In the genomic region with DNA sequence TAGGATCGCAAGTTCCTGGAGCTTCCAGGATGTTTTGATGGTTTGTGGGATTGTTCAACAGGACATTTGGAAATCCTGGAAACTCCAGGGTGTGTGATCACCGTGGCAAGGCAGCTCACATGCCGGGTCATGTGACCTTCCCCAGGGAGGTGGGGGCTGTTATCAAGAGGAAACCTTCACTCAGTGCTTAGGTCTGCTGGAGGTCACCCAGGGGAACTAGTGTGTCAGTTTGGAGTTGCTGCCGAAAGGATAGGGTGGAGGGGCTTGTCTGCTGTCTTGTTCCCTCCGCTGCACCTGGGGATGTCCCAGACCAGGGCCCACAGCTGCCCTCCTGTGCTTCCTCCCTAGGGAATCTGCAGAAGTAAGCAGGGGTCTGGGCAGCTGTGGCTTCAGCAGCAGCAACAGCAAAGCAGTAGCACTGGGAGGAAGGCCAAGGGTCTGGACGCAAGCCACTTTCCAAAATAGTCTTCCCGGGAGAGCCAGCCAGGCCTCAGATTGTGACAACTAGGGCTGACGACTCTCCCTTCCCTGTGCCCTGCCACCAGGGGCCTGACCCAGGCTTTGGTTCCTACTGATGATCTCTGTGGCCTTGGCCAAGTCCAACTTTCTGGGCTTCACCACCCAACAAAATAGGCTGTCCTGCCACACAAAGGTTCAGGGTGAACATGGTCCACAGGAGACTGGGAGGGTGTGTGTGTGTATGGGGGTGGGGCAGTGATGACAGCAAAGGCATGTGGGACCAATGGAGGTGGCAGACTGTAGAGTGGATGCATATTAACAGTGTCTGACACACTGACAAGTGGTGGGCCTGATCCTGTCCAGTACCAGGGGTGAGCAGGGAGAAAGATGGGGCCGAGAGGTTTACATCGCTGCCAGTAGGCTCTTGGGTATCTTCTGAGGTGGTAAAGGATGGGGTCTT, we compare ENCODE assay signal across 8 mouse cellular contexts. TPM values are rescaled to one million over a fixed set of nuclear protein-coding genes. Genes with fewer than 3 reads are reported as not detected.
A peak's percentile ranks its signal among the peaks of the same experiment; 100 is the strongest.
DNase-seq lines count a peak whose midpoint lies in the region; ATAC-seq and TF ChIP-seq lines count a peak whose summit lies in the region.
"Had no signal": no experiment of that assay in that cellular context is flagged by ENCODE, and none has a peak within 500 bp of the region (broad histone marks: within the 10 kb centered on the region; RNA-seq: fewer than 3 reads in every experiment).

No protein-coding gene starts in this region.

- no peak overlapping the region for H3K9ac ChIP-seq in heart, embryonic 11.5 days (ENCODE audit: low read depth, low read length)
- H3K9ac ChIP-seq: stomach, embryonic 15.5 days had no signal

- H3K4me1 ChIP-seq in brown adipose tissue, adult 24 weeks (ENCODE audit: control insufficient read depth, insufficient read depth, insufficient read length, low read length) = peaks cover 29% of the 10 kb centered on the region
- peaks cover 14% of the 10 kb centered on the region for H3K4me1 ChIP-seq in heart, embryonic 11.5 days (ENCODE audit: control insufficient read depth, insufficient read depth, low read length)
- H3K4me1 ChIP-seq: stomach, embryonic 15.5 days had no signal

- H3K9me3 ChIP-seq in heart, embryonic 11.5 days (replicated peaks; ENCODE audit: control insufficient read depth, low read length) = no peaks in the 10 kb centered on the region
- H3K9me3 ChIP-seq: stomach, embryonic 15.5 days had no signal

- H3K4me3 ChIP-seq in brown adipose tissue, adult 24 weeks (ENCODE audit: insufficient read depth, low read depth, low read length) = peak overlapping the region; percentile 26; the same call in 1 of the 2 replicates
- H3K4me3 ChIP-seq in heart, embryonic 11.5 days (ENCODE audit: low read depth, low read length) = no peak overlapping the region
- H3K4me3 ChIP-seq in left cerebral cortex, adult 2 months = no peak overlapping the region
- H3K4me3 ChIP-seq: stomach, embryonic 15.5 days had no signal

- WGBS in heart, embryonic 11.5 days (ENCODE audit: insufficient replicate concordance) = 34% methylated on average over 10 of the region's 10 CpGs

- TF ChIP-seq CTCF in left cerebral cortex, adult 2 months (IDR thresholded peaks at IDR 0.05) = no peak; the same call in 1 of the 2 replicates

- H3K27ac ChIP-seq in brown adipose tissue, adult 24 weeks (replicated peaks; ENCODE audit: low read depth, low read length) = peak overlapping the region; percentile 62
- H3K27ac ChIP-seq in heart, embryonic 11.5 days (ENCODE audit: low read depth, low read length) = peak overlapping the region; percentile 38
- no peak overlapping the region for H3K27ac ChIP-seq in left cerebral cortex, adult 2 months
- H3K27ac ChIP-seq: stomach, embryonic 15.5 days had no signal

- peak; percentile 32 for ATAC-seq in heart, embryonic 11.5 days (replicated peaks; ENCODE audit: insufficient number of reproducible peaks, low FRiP score, low TSS enrichment)

- H3K36me3 ChIP-seq in heart, embryonic 11.5 days (ENCODE audit: control insufficient read depth, insufficient read depth, low read length) = peaks cover 4% of the 10 kb centered on the region; the same call in 1 of the 2 replicates
- H3K36me3 ChIP-seq in splenic B cell, adult 2 months (ENCODE audit: control insufficient read depth, insufficient read depth, low read length, poor library complexity, severe bottlenecking) = no peaks in the 10 kb centered on the region

- peak overlapping the region; percentile 39; the same call in 1 of the 2 replicates for H3K4me2 ChIP-seq in heart, embryonic 11.5 days
- H3K4me2 ChIP-seq: stomach, embryonic 15.5 days had no signal

- no peaks in the 10 kb centered on the region for H3K27me3 ChIP-seq in heart, embryonic 11.5 days (ENCODE audit: control insufficient read depth, insufficient read depth, low read length)
- H3K27me3 ChIP-seq in splenic B cell, adult 2 months (ENCODE audit: control insufficient read depth, insufficient read depth, low read length, poor library complexity, severe bottlenecking) = no peaks in the 10 kb centered on the region
- H3K27me3 ChIP-seq: stomach, embryonic 15.5 days had no signal

- peak; percentile 49 for DNase-seq in right cerebral cortex, postnatal 14 days
- DNase-seq in right cerebral cortex, adult 18-20 months = no peak
- DNase-seq in kidney, postnatal 4 days = peak; percentile 69 to 75
- DNase-seq in splenic B cell, adult 2 months (ENCODE audit: low read depth, low spot score) = peak; percentile 22
- no peak for DNase-seq in left cerebral cortex, adult 2 months (ENCODE audit: extremely low spot score in 1 of 2, low spot score in 2 of 2)

- intact Hi-C loops in left cerebral cortex, adult 2 months (cut with DNase I) = no loop called here

RNA-seq across cellular contexts. Expression of gene Adamts7, which starts 35.9 kb away (rescaled TPM):
- polyA plus RNA-seq in brown adipose tissue, adult 24 weeks (2012; ENCODE audit: insufficient read depth, insufficient read length, missing spikeins) = 0.40 and 0.79 TPM in 2 replicates
- polyA plus RNA-seq in heart, embryonic 11.5 days (2014; fragmentation: Nextera tagmentation; extraction: Ambion mirVana) = 4.2 and 4.9 TPM in 2 replicates
- total RNA-seq in left cerebral cortex, adult 2 months (2021) = under 1 TPM; 0.29 to 0.63 TPM

Comparison
In these comparisons a context has a peak if more than half of its experiments do, and no peak if none do; other contexts are left out.
1. DNase-seq: peak in right cerebral cortex, postnatal 14 days (single experiment), kidney, postnatal 4 days (2 of 2) and splenic B cell, adult 2 months (single experiment); none in right cerebral cortex, adult 18-20 months (single experiment) and left cerebral cortex, adult 2 months (0 of 2).